ENCODE assay signal across 8 mouse cellular contexts in the genomic region with DNA sequence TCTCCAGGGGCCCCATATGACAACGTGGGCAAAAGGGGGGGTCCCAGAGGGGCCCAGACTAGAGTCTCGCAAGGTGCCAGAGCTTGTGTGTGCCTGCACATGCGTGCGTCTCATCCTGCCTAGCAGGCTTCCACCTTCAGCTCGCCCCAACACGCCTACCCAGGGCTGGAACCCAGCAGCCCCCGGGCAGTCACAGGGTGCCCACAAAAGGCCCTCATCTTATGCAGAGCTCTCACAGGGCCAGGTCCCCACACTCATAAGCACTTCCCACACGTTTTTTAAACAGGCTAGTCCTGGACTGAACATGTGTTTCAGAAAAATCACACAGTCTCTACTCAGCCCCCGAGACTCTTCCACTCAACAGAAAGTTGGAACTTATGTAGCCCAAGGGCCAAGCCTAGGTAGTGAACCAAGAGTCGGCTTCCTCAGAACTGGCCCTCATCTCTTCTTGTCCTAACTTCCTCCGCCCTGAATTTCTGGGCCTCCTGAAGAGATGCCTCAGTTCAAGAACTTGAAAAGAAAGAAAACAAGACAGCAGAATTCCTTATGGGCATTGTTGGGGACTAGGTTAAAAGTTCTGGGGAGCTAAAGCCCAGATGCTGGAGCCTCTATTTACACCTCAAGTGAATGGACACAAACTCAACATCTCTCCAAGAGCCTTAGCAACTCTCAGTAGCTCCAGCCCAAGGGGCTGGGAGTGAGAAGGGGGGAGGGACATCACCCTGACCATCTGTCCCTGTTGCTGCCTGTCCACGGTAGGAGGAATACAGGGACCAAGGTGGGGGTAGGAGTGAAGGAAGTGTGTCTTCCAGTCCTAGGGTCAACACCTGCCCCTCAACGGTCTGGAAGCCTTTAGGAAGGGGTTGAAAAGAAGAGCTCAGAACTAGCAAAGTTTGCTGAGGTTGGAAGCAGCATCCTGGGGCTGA. TPM values are rescaled to one million over a fixed set of nuclear protein-coding genes. Genes with fewer than 3 reads are reported as not detected.
DNase-seq lines count a peak whose midpoint lies in the region; ATAC-seq and TF ChIP-seq lines count a peak whose summit lies in the region.

No protein-coding gene starts in this region.

- intact Hi-C loops in heart, postnatal 10 days (cut with DNase I), result no loop called here

- peak overlapping the region; percentile 89 for H3K9ac ChIP-seq in heart, embryonic 14.5 days (ENCODE audit: low read length)
- H3K9ac ChIP-seq in ES-Bruce4 (ENCODE audit: low read depth, poor library complexity, severe bottlenecking), result peak overlapping the region; percentile 79
- peak overlapping the region; percentile 99 for H3K9ac ChIP-seq in limb, embryonic 13.5 days

- H3K4me2 ChIP-seq in heart, embryonic 14.5 days (ENCODE audit: low read length), result peak overlapping the region; percentile 94
- H3K4me2 ChIP-seq in limb, embryonic 13.5 days (replicated peaks), result peak overlapping the region; percentile 100

- WGBS in heart, embryonic 14.5 days, result 18% methylated on average over 13 of the region's 13 CpGs
- WGBS in limb, embryonic 13.5 days, result 14% methylated on average over 13 of the region's 13 CpGs
- WGBS in small intestine, adult 2 months, result 9% methylated on average over 13 of the region's 13 CpGs

- H3K4me1 ChIP-seq in heart, embryonic 14.5 days (ENCODE audit: control insufficient read depth in 2 of 2, insufficient read depth in 2 of 2, low read length in 2 of 2), result peaks cover 46 to 59% of the 10 kb centered on the region in 2 experiments
- peaks cover 7% of the 10 kb centered on the region for H3K4me1 ChIP-seq in ES-Bruce4 (ENCODE audit: control insufficient read depth, insufficient read depth, low read length)
- peaks cover 10% of the 10 kb centered on the region; the same call in 1 of the 2 replicates for H3K4me1 ChIP-seq in embryonic fibroblast, embryonic 13.5 days (ENCODE audit: control insufficient read depth, insufficient read depth, low read length)
- H3K4me1 ChIP-seq in limb, embryonic 13.5 days, result peaks cover 64% of the 10 kb centered on the region
- H3K4me1 ChIP-seq in small intestine, adult 2 months (ENCODE audit: control insufficient read depth, insufficient read depth, insufficient read length, low read length), result peaks cover 27% of the 10 kb centered on the region

- ATAC-seq in heart, embryonic 14.5 days (ENCODE audit: insufficient number of reproducible peaks, insufficient read depth, low FRiP score, low read depth), result no peak
- no peak for ATAC-seq in limb, embryonic 13.5 days (ENCODE audit: low FRiP score, low read depth)

- no peaks in the 10 kb centered on the region for H3K27me3 ChIP-seq in heart, embryonic 14.5 days (ENCODE audit: control insufficient read depth, insufficient read depth, low read length)
- H3K27me3 ChIP-seq in ES-Bruce4 (ENCODE audit: control insufficient read depth, insufficient read depth, low read length, poor library complexity, severe bottlenecking), result no peaks in the 10 kb centered on the region
- no peaks in the 10 kb centered on the region for H3K27me3 ChIP-seq in limb, embryonic 13.5 days
- no peaks in the 10 kb centered on the region for H3K27me3 ChIP-seq in small intestine, adult 2 months (ENCODE audit: control insufficient read depth, insufficient read depth, low read length)

- H3K4me3 ChIP-seq in heart, embryonic 14.5 days (ENCODE audit: control insufficient read depth in 1 of 2, insufficient read depth in 1 of 2, low read depth in 1 of 2, low read length in 2 of 2), result peak overlapping the region; percentile 72 to 91
- H3K4me3 ChIP-seq in ES-Bruce4 (ENCODE audit: low read depth, low read length), result peak overlapping the region; percentile 88
- H3K4me3 ChIP-seq in embryonic fibroblast, embryonic 13.5 days (ENCODE audit: insufficient read depth, low read length), result peak overlapping the region; percentile 86
- peak overlapping the region; percentile 95 for H3K4me3 ChIP-seq in limb, embryonic 13.5 days
- peak overlapping the region; percentile 64 for H3K4me3 ChIP-seq in small intestine, adult 2 months (ENCODE audit: low read depth, low read length)

- TF ChIP-seq POLR2A in ES-Bruce4 (IDR thresholded peaks at IDR 0.05; ENCODE audit: insufficient read depth, low read length), result no peak
- no peak; the same call in 1 of the 2 replicates for TF ChIP-seq POLR2A in embryonic fibroblast, embryonic 13.5 days (IDR thresholded peaks at IDR 0.05; ENCODE audit: low read depth, low read length)
- TF ChIP-seq POLR2A in small intestine, adult 2 months (IDR thresholded peaks at IDR 0.05; ENCODE audit: low read depth, low read length), result peak; percentile 25; the same call in 1 of the 2 replicates

- peak overlapping the region; percentile 16 to 95; a peak in 3 of 4 replicates for H3K27ac ChIP-seq in heart, embryonic 14.5 days (replicated peaks in 1 of 2; ENCODE audit: control insufficient read depth in 1 of 2, insufficient read depth in 1 of 2, low read depth in 2 of 2, low read length in 2 of 2)
- H3K27ac ChIP-seq in ES-Bruce4 (ENCODE audit: insufficient read depth, low read length), result peak overlapping the region; percentile 98
- H3K27ac ChIP-seq in embryonic fibroblast, embryonic 13.5 days (ENCODE audit: insufficient read depth, low read length), result no peak overlapping the region
- peak overlapping the region; percentile 99; the same call in 1 of the 2 replicates for H3K27ac ChIP-seq in limb, embryonic 13.5 days
- H3K27ac ChIP-seq in small intestine, adult 2 months (ENCODE audit: insufficient read depth, low read depth, low read length), result no peak overlapping the region

- peaks cover 33% of the 10 kb centered on the region for H3K36me3 ChIP-seq in heart, embryonic 14.5 days (ENCODE audit: control insufficient read depth, insufficient read depth, low read length)
- peaks cover 31% of the 10 kb centered on the region for H3K36me3 ChIP-seq in ES-Bruce4 (ENCODE audit: control insufficient read depth, insufficient read depth, low read length, poor library complexity, severe bottlenecking)
- peaks cover 36% of the 10 kb centered on the region for H3K36me3 ChIP-seq in limb, embryonic 13.5 days
- peaks cover 27% of the 10 kb centered on the region for H3K36me3 ChIP-seq in small intestine, adult 2 months (ENCODE audit: control insufficient read depth, insufficient read depth, low read length)

- TF ChIP-seq CTCF in ES-Bruce4 (IDR thresholded peaks at IDR 0.05; ENCODE audit: low read depth, low read length), result no peak
- no peak for TF ChIP-seq CTCF in embryonic fibroblast, embryonic 13.5 days (IDR thresholded peaks at IDR 0.05; ENCODE audit: borderline replicate concordance, insufficient read depth, low read length)
- TF ChIP-seq CTCF in small intestine, adult 2 months (IDR thresholded peaks at IDR 0.05; ENCODE audit: extremely low read depth, insufficient read length, insufficient replicate concordance, low read depth, low read length), result no peak

- H3K9me3 ChIP-seq in heart, embryonic 14.5 days (ENCODE audit: control insufficient read depth, low read length), result no peaks in the 10 kb centered on the region
- no peaks in the 10 kb centered on the region for H3K9me3 ChIP-seq in ES-Bruce4 (replicated peaks; ENCODE audit: control insufficient read depth, insufficient read depth, low read length, poor library complexity, severe bottlenecking)
- H3K9me3 ChIP-seq in limb, embryonic 13.5 days, result no peaks in the 10 kb centered on the region

- no peak for DNase-seq in heart, postnatal 10 days
- no peak for DNase-seq in B cell, adult 2 months
- no peak for DNase-seq in adrenal gland, postnatal 36 days

- no peak for TF ChIP-seq EP300 in ES-Bruce4 (IDR thresholded peaks at IDR 0.05; ENCODE audit: insufficient read depth, low read depth, low read length)

RNA-seq across cellular contexts. Expression of a gene that starts 6.5 kb away (rescaled TPM):
- polyA plus RNA-seq in heart, embryonic 14.5 days (2014; fragmentation: Nextera tagmentation; extraction: Ambion mirVana), result 24.6 and 26.4 TPM in 2 replicates
- 10 to 100 TPM; 17.5 to 21.4 TPM for total RNA-seq in heart, postnatal 10 days (2021)
- 114 and 141 TPM in 2 replicates for polyA plus RNA-seq in ES-Bruce4 (2011; ENCODE audit: insufficient read depth, insufficient read length, low read depth, missing spikeins)
- polyA plus RNA-seq in embryonic fibroblast, embryonic 13.5 days (2011; ENCODE audit: insufficient read length, low read depth, missing spikeins), result 46.9 and 58.0 TPM in 2 replicates
- 37.8 and 42.6 TPM in 2 replicates for polyA plus RNA-seq in limb, embryonic 13.5 days (2015; fragmentation: Nextera tagmentation; extraction: Ambion mirVana)
- polyA plus RNA-seq in small intestine, adult 2 months (2012; rRNA removed), result 9.9 and 10.6 TPM in 2 replicates
- total RNA-seq in adrenal gland, postnatal 36 days (2021), result 10 to 100 TPM; 28.6 to 49.3 TPM

RNA-seq across cellular contexts. Expression of a gene that starts 6.8 kb away (rescaled TPM):
- 58.8 and 66.5 TPM in 2 replicates for polyA plus RNA-seq in heart, embryonic 14.5 days (2014; fragmentation: Nextera tagmentation; extraction: Ambion mirVana)
- total RNA-seq in heart, postnatal 10 days (2021), result 10 to 100 TPM; 62.2 to 72.5 TPM
- polyA plus RNA-seq in ES-Bruce4 (2011; ENCODE audit: insufficient read depth, insufficient read length, low read depth, missing spikeins), result 146 and 155 TPM in 2 replicates
- 116 and 124 TPM in 2 replicates for polyA plus RNA-seq in embryonic fibroblast, embryonic 13.5 days (2011; ENCODE audit: insufficient read length, low read depth, missing spikeins)
- polyA plus RNA-seq in limb, embryonic 13.5 days (2015; fragmentation: Nextera tagmentation; extraction: Ambion mirVana), result 114 and 123 TPM in 2 replicates
- polyA plus RNA-seq in small intestine, adult 2 months (2012; rRNA removed), result 35.6 and 60.8 TPM in 2 replicates
- total RNA-seq in adrenal gland, postnatal 36 days (2021), result 10 to 100 TPM; 57.5 to 64.0 TPM

RNA-seq across cellular contexts. Expression of a gene that starts 34.9 kb away (rescaled TPM):
- polyA plus RNA-seq in heart, embryonic 14.5 days (2014; fragmentation: Nextera tagmentation; extraction: Ambion mirVana), result 3.3 and 4.0 TPM in 2 replicates
- total RNA-seq in heart, postnatal 10 days (2021), result 1 to 10 TPM; 6.1 to 6.5 TPM
- polyA plus RNA-seq in ES-Bruce4 (2011; ENCODE audit: insufficient read depth, insufficient read length, low read depth, missing spikeins), result 3.1 and 3.3 TPM in 2 replicates
- 4.7 and 5.4 TPM in 2 replicates for polyA plus RNA-seq in embryonic fibroblast, embryonic 13.5 days (2011; ENCODE audit: insufficient read length, low read depth, missing spikeins)
- polyA plus RNA-seq in limb, embryonic 13.5 days (2015; fragmentation: Nextera tagmentation; extraction: Ambion mirVana), result 7.3 and 8.1 TPM in 2 replicates
- 3.4 and 5.6 TPM in 2 replicates for polyA plus RNA-seq in small intestine, adult 2 months (2012; rRNA removed)
- total RNA-seq in adrenal gland, postnatal 36 days (2021), result 10 to 100 TPM; 13.8 to 19.7 TPM

RNA-seq across cellular contexts. Expression of a gene that starts 37.5 kb away (rescaled TPM):
- 36.5 and 37.1 TPM in 2 replicates for polyA plus RNA-seq in heart, embryonic 14.5 days (2014; fragmentation: Nextera tagmentation; extraction: Ambion mirVana)
- total RNA-seq in heart, postnatal 10 days (2021), result 10 to 100 TPM; 25.1 to 27.2 TPM
- polyA plus RNA-seq in ES-Bruce4 (2011; ENCODE audit: insufficient read depth, insufficient read length, low read depth, missing spikeins), result 157 and 164 TPM in 2 replicates
- 56.2 and 57.1 TPM in 2 replicates for polyA plus RNA-seq in embryonic fibroblast, embryonic 13.5 days (2011; ENCODE audit: insufficient read length, low read depth, missing spikeins)
- 89.1 and 93.5 TPM in 2 replicates for polyA plus RNA-seq in limb, embryonic 13.5 days (2015; fragmentation: Nextera tagmentation; extraction: Ambion mirVana)
- polyA plus RNA-seq in small intestine, adult 2 months (2012; rRNA removed), result 3.4 and 4.3 TPM in 2 replicates
- total RNA-seq in adrenal gland, postnatal 36 days (2021), result 10 to 100 TPM; 42.0 to 56.0 TPM

RNA-seq across cellular contexts. Expression of a gene that starts 39.9 kb away (rescaled TPM):
- 13.9 and 14.1 TPM in 2 replicates for polyA plus RNA-seq in heart, embryonic 14.5 days (2014; fragmentation: Nextera tagmentation; extraction: Ambion mirVana)
- total RNA-seq in heart, postnatal 10 days (2021), result 10 to 100 TPM; 16.7 to 17.2 TPM
- 17.1 and 18.6 TPM in 2 replicates for polyA plus RNA-seq in ES-Bruce4 (2011; ENCODE audit: insufficient read depth, insufficient read length, low read depth, missing spikeins)
- polyA plus RNA-seq in embryonic fibroblast, embryonic 13.5 days (2011; ENCODE audit: insufficient read length, low read depth, missing spikeins), result 10.5 and 15.3 TPM in 2 replicates
- 20.5 and 22.1 TPM in 2 replicates for polyA plus RNA-seq in limb, embryonic 13.5 days (2015; fragmentation: Nextera tagmentation; extraction: Ambion mirVana)
- polyA plus RNA-seq in small intestine, adult 2 months (2012; rRNA removed), result 3.6 and 7.5 TPM in 2 replicates
- total RNA-seq in adrenal gland, postnatal 36 days (2021), result 10 to 100 TPM; 12.9 to 17.9 TPM

Comparison
In these comparisons a context has a peak if more than half of its experiments do, and no peak if none do; other contexts are left out.
1. H3K27ac ChIP-seq: peak in heart, embryonic 14.5 days (2 of 2), ES-Bruce4 (single experiment) and limb, embryonic 13.5 days (single experiment); none in embryonic fibroblast, embryonic 13.5 days (single experiment) and small intestine, adult 2 months (single experiment).
2. Peak in every context shown above with its lines, with median percentiles within 50 percentile points of each other: H3K4me3 ChIP-seq and H3K9ac ChIP-seq.